Mouse (Mus musculus) bone marrow macrophage, adult 2 months (primary cell): Measurements from ENCODE around the gene Kif24.

Source experiments
- CTCF ChIP-seq: IDR thresholded peaks from 2 replicates; pipeline ENCODE4 v1.5.1; 2012; ENCODE audit warnings: low read depth, mild to moderate bottlenecking, low read length, moderate library complexity
- POLR2A ChIP-seq: IDR thresholded peaks from 2 replicates; pipeline ENCODE4 v1.6.1; 2012; ENCODE audit warnings: mild to moderate bottlenecking, low read depth, low read length, borderline replicate concordance

DNA sequence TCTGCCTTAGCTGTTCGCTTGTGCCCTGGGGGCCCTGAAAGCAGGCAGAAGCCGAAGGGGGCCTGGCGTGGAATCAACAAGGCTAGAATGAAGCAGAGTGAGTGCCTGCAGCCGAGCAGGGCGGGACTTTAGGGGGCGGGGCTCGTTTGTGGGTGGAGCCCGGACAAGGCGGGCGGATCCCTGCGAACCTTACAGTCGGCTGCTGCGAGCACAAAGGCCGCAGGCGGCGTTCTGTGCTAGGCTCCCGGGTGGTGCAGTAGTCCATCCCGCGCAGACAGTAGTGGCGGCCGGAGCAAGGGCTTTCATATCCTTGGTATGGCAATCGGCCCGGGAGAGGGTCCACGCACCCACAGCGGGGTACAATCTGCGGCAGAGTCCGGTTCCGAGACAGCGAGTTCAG is 42.2 kb upstream of the Kif24 start:
- TF ChIP-seq POLR2A (no peak), CTCF (no peak)
